Mouse (Mus musculus) liver, embryonic 16.5 days (tissue): ENCODE measurements at regions not wholly inside any gene's neighbourhood (a gene's known extent, or its start where the extent isn't known, plus 50 kb on each side); places are given as distances from the start of the nearest gene placed in this dataset.
"Not testable (repeated sequence)": the region's sequence is repeated elsewhere in the genome, so short reads cannot be mapped to it uniquely, and the experiment has no call there.

Experiments
- ATAC-seq: fragments of 200-750 bp; cut with Nextera tagmentation; 2 replicates; pipeline ENCODE4 v1.8.0; 2017; ENCODE audit warnings: low read depth, mild to moderate bottlenecking, moderate number of reproducible peaks, moderate library complexity
- H3K27ac ChIP-seq: fragments of 300-500 bp; sonication (generic); 2 replicates; pipeline ENCODE4 v1.5.1; 2014; ENCODE audit warnings: mild to moderate bottlenecking, low read length
- H3K27me3 ChIP-seq: fragments of 300-500 bp; sonication (generic); 2 replicates; pipeline ENCODE4 v1.6.1; 2014; ENCODE audit warnings: low read depth, low read length, mixed read lengths; ENCODE audit not compliant: control insufficient read depth, insufficient read depth
- H3K36me3 ChIP-seq: fragments of 300-500 bp; sonication (generic); 2 replicates; pipeline ENCODE4 v1.6.1; 2014; ENCODE audit warnings: mild to moderate bottlenecking; ENCODE audit not compliant: control insufficient read depth, insufficient read depth
- H3K4me1 ChIP-seq: fragments of 300-500 bp; sonication (generic); 2 replicates; pipeline ENCODE4 v1.6.1; 2014; ENCODE audit warnings: low read depth, low read length, mixed read lengths; ENCODE audit not compliant: control insufficient read depth
- H3K4me2 ChIP-seq: fragments of 300-500 bp; sonication (generic); 2 replicates; pipeline ENCODE4 v1.6.1; 2014; ENCODE audit warnings: low read depth, low read length, mixed read lengths
- H3K4me3 ChIP-seq: fragments of 300-500 bp; sonication (generic); 2 replicates; pipeline ENCODE4 v1.5.1; 2014; ENCODE audit warnings: low read depth, mild to moderate bottlenecking, low read length
- H3K9ac ChIP-seq: fragments of 300-500 bp; sonication (generic); 2 replicates; pipeline ENCODE4 v1.6.1; 2014; ENCODE audit warnings: low read depth, low read length
- H3K9me3 ChIP-seq: fragments of 300-500 bp; sonication (generic); replicated peaks from 2 replicates; pipeline ENCODE4 v1.6.1; 2016; ENCODE audit warnings: low read length; ENCODE audit not compliant: control insufficient read depth
- WGBS: fragments of 180-500 bp; shearing (Covaris S2); extraction: QIAGEN DNeasy Blood & Tissue Kit; methylation state at CpG from one replicate; pipeline ENCODE4 v1.1.7; 2014; ENCODE audit not compliant: insufficient replicate concordance; 5-methylcytosine and 5-hydroxymethylcytosine counted together

DNA sequence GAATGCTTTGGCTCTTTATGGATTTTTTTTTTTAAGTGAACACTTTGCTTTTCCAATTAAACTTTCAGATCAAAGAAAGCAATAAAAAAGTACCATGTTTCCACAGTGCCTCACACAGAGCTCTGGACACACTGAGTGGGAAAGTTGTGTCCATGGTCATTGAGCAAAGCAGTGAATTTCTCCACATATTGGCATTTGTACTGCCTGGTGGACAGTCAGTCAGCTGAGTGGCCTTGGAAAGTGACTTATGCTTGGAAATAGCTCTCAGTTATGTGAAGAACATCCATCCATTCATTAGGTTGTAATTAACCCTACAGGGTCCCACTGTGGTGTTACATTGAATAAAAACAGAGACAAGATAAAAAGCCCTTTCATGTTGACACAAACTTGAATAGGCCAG is 373.8 kb upstream of the Arid1b start:
- Histone ChIP-seq H3K4me1 (no peaks in the 10 kb centered on the region), H3K4me3 (no peak overlapping the region), H3K9ac (no peak overlapping the region), H3K36me3 (no peaks in the 10 kb centered on the region), H3K4me2 (no peak overlapping the region), H3K9me3 (no peaks in the 10 kb centered on the region), H3K27ac (no peak overlapping the region), H3K27me3 (no peaks in the 10 kb centered on the region)
- ATAC-seq = no peak

DNA sequence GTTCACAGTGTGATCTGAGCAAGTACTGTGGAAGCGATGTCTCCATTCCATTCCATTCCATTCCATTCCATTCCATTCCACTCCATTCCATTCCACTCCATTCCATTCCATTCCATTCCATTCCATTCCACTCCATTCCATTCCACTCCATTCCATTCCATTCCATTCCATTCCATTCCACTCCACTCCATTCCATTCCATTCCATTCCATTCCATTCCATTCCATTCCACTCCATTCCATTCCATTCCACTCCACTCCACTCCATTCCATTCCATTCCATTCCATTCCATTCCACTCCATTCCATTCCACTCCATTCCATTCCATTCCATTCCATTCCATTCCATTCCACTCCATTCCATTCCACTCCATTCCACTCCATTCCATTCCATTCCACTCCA is 368.0 kb upstream of the Arid1b start:
- H3K36me3 ChIP-seq, H3K4me3 ChIP-seq, H3K27ac ChIP-seq, H3K9ac ChIP-seq, H3K9me3 ChIP-seq, H3K27me3 ChIP-seq, H3K4me1 ChIP-seq, ATAC-seq, H3K4me2 ChIP-seq: not testable (repeated sequence)
- 72% methylated on average over 1 of the region's 1 CpGs for WGBS

DNA sequence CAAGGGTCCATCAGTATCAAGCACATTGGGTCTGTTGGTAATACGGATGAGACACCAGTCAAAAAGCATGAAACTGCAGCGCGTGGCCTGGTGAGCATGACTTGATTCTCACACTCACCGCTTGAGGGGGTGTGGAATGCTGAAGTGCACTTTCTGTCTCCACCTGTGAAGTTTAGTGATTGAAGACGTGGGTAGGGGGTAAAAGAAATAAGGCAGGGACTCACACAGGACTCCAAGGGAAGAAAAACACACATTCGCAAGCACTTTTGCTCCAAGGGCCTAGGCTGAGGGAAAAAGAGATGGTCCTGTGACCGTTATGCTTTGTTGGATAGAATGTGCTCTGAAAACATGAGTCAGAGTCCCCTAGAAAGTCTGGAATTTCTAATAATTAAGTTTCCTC is 366.6 kb upstream of the Arid1b start:
- Histone ChIP-seq H3K9ac (no peak overlapping the region), H3K27ac (no peak overlapping the region), H3K9me3 (no peaks in the 10 kb centered on the region), H3K4me1 (no peaks in the 10 kb centered on the region), H3K4me2 (no peak overlapping the region), H3K36me3 (no peaks in the 10 kb centered on the region), H3K27me3 (no peaks in the 10 kb centered on the region), H3K4me3 (no peak overlapping the region)
- no peak for ATAC-seq
- 69% methylated on average over 7 of the region's 7 CpGs for WGBS

DNA sequence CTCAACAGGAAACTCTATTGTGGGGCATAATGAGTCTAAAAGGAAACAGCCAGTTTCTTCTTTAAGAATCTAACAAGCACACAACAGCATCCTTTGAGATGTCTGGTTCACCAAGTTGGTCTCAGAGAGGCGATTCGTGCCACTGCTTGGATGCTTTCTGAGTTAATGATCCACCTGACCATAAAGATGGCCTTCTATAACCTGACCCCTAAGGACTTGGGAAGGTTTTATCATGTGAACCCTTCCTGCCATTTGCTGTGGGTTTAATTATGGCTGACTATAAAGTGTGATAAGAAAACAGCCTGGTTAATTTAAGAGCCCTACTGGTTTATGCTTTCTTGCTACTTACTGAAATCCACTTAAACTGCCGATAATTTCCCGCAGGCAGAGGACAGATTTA is 363.0 kb upstream of the Arid1b start:
- H3K27me3 ChIP-seq = no peaks in the 10 kb centered on the region
- H3K36me3 ChIP-seq = no peaks in the 10 kb centered on the region
- H3K9ac ChIP-seq = no peak overlapping the region
- H3K4me3 ChIP-seq = no peak overlapping the region
- WGBS = 68% methylated on average over 4 of the region's 4 CpGs
- no peak overlapping the region for H3K27ac ChIP-seq
- no peak for ATAC-seq
- H3K4me2 ChIP-seq = no peak overlapping the region
- no peaks in the 10 kb centered on the region for H3K9me3 ChIP-seq
- H3K4me1 ChIP-seq = no peaks in the 10 kb centered on the region

DNA sequence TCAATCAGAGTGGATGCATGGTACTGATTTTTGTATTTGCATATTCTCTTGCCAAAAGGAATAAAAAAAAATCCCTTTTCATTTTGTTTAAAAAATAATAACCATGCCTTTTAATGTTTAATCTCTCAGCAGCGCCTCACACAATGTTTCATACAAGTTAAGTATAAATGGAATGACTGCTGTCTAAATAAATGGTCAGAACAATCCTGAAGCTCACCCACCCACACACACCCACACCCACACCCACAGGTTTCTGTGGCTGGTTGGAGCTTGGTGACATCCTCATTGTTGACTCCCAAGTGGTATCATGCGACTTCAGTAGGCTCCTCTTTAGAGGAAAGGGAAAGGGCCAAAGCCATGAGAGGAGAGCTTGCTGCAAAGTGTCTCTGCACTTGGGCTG is 361.6 kb upstream of the Arid1b start:
- no peak overlapping the region for H3K27ac ChIP-seq
- H3K4me2 ChIP-seq = no peak overlapping the region
- 52% methylated on average over 2 of the region's 2 CpGs for WGBS
- no peaks in the 10 kb centered on the region for H3K27me3 ChIP-seq
- no peaks in the 10 kb centered on the region for H3K4me1 ChIP-seq
- no peak overlapping the region for H3K4me3 ChIP-seq
- no peak overlapping the region for H3K9ac ChIP-seq
- H3K36me3 ChIP-seq = no peaks in the 10 kb centered on the region
- ATAC-seq = no peak
- no peaks in the 10 kb centered on the region for H3K9me3 ChIP-seq

DNA sequence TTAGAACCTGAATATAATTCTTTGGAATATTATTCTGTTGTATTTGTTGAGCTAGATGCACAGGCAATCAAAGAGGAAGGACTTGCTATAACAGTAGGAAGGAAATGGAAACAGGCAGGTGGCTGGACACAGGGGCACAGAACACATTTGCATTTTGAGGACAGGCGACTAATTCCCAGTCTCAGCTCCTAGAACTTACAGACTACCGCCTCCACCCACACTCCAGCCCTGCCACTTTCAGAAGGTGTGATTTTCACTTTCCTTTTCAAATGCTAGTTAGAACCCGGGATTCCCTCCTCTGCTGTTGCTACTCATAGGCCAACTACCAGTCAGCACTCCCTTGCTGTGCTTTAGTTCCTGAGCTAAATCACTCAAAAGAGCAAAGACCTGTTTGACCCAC is 360.4 kb upstream of the Arid1b start:
- Histone ChIP-seq H3K36me3 (no peaks in the 10 kb centered on the region), H3K9ac (no peak overlapping the region), H3K9me3 (no peaks in the 10 kb centered on the region), H3K4me3 (no peak overlapping the region), H3K27ac (no peak overlapping the region), H3K4me1 (no peaks in the 10 kb centered on the region), H3K4me2 (no peak overlapping the region), H3K27me3 (no peaks in the 10 kb centered on the region)
- 37% methylated on average over 3 of the region's 3 CpGs for WGBS
- ATAC-seq = no peak

DNA sequence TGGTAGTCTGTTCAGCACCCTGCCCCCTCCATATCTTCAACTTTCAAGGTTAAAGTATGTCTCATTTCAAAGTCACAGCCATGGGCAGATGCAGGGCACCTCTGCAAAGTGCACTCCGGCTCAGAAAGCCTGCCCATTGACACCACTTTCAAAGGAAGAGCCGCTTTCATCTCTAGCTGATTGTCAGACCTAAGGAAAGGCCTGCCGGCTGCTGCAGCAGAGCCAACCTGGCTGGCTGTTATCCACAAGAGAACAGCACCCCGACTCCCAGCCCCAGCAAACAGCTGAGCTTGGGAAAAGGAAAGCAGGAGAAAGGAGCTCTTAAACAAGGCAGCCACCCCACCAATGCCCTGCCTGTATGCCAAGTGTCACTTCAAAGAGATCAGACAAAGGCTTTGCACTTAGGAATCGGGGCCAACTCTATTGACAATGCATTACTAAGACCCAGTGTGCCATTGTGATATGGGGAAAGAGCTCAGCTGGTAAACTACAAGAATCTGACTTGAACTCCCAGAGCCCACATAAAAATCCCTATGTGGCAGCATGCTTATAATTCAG is 357.3 kb upstream of the Arid1b start:
- Histone ChIP-seq H3K4me2 (no peak overlapping the region), H3K27me3 (no peaks in the 10 kb centered on the region), H3K36me3 (no peaks in the 10 kb centered on the region), H3K9ac (no peak overlapping the region), H3K9me3 (no peaks in the 10 kb centered on the region), H3K4me3 (no peak overlapping the region), H3K27ac (no peak overlapping the region), H3K4me1 (no peaks in the 10 kb centered on the region)
- no peak for ATAC-seq
- 45% methylated on average over 5 of the region's 5 CpGs for WGBS

DNA sequence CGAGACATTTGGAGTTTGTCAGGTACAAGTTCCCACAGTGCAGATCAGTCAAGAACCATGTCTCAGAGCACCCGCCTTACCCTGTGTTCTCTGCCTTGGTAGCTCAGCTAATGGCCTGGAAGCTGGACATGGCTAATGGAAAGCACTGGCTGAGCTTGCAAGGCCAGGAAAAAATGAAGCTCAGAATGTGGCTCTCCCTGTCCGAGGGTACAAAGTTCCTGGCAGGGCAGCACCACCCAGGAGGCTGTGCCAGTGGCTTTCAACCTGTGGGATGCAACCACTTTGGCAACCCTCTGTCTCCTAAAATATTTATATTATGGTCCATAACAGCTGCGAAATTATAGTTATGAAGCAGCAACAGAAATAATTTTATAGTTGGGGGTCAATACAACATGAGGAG is 354.6 kb upstream of the Arid1b start:
- no peaks in the 10 kb centered on the region for H3K9me3 ChIP-seq
- ATAC-seq = no peak
- H3K9ac ChIP-seq = no peak overlapping the region
- H3K4me3 ChIP-seq = no peak overlapping the region
- H3K36me3 ChIP-seq = no peaks in the 10 kb centered on the region
- WGBS = 56% methylated on average over 4 of the region's 4 CpGs
- no peak overlapping the region for H3K4me2 ChIP-seq
- H3K4me1 ChIP-seq = no peaks in the 10 kb centered on the region
- H3K27me3 ChIP-seq = no peaks in the 10 kb centered on the region
- H3K27ac ChIP-seq = no peak overlapping the region

DNA sequence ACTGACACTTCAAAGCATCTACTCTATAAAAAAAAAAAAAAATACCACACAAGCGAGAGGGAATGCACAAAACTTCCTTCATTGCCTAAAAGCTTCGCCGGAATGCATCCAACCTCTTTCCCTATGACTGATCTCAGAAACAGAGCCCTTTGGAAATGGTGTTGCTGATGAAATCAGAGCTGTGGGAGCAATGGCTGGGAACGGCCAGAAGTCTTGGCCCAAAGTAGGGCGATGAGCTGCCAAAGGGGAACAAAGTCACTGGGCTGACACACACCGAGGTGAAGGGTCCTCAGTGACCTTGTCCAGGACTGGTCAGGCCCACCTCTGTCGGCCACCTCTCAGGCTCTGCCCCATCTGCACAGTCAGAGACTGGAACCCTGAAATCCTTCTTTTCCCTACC is 353.6 kb upstream of the Arid1b start:
- H3K4me1 ChIP-seq = no peaks in the 10 kb centered on the region
- no peaks in the 10 kb centered on the region for H3K36me3 ChIP-seq
- no peak overlapping the region for H3K9ac ChIP-seq
- H3K27me3 ChIP-seq = no peaks in the 10 kb centered on the region
- no peak overlapping the region for H3K4me3 ChIP-seq
- WGBS = 67% methylated on average over 7 of the region's 7 CpGs
- no peak overlapping the region for H3K4me2 ChIP-seq
- ATAC-seq = no peak
- H3K27ac ChIP-seq = no peak overlapping the region
- H3K9me3 ChIP-seq = no peaks in the 10 kb centered on the region

DNA sequence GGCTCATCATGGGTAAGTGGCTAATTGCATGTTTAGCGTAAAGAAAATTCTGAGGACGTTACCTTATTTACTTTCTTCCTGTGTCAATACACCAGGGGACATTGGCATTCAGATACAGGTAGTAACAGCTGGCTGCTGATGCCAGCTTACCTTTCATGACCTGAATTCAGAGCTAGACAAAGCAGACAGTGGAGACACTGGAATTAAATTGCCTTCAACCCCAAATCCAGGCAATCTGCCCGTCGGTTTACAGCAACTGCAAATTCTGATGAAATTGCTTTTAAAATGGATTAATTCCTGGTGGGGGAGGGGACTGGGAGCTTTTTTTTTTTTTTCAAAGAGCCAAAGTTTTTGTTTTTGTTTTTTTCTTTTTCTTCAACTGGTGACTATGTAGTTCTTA is 353.0 kb upstream of the Arid1b start:
- WGBS = 65% methylated on average over 4 of the region's 4 CpGs
- no peak overlapping the region for H3K4me3 ChIP-seq
- H3K36me3 ChIP-seq = no peaks in the 10 kb centered on the region
- H3K9ac ChIP-seq = no peak overlapping the region
- H3K4me1 ChIP-seq = no peaks in the 10 kb centered on the region
- H3K4me2 ChIP-seq = no peak overlapping the region
- no peaks in the 10 kb centered on the region for H3K9me3 ChIP-seq
- H3K27me3 ChIP-seq = no peaks in the 10 kb centered on the region
- ATAC-seq = no peak
- no peak overlapping the region for H3K27ac ChIP-seq
